Mouse (Mus musculus) embryonic facial prominence, embryonic 13.5 days (tissue): ENCODE data around the gene Psip1. TPM values are rescaled to one million over a fixed set of nuclear protein-coding genes. Genes with fewer than 3 reads are reported as not detected.
"Not testable (repeated sequence)": the region's sequence is repeated elsewhere in the genome, so short reads cannot be mapped to it uniquely, and the experiment has no call there.

Source experiments
- ATAC-seq: fragments of 200-750 bp; cut with Nextera tagmentation; 2 replicates; pipeline ENCODE4 v1.8.0; 2017; ENCODE audit warnings: low read depth; ENCODE audit not compliant: insufficient number of reproducible peaks, insufficient read depth, low FRiP score, low TSS enrichment
- H3K27ac ChIP-seq: fragments of 300-500 bp; sonication (generic); 2 replicates; pipeline ENCODE4 v1.5.1; 2015; ENCODE audit warnings: moderate library complexity, mild to moderate bottlenecking, inconsistent platforms
- H3K27me3 ChIP-seq: fragments of 300-500 bp; sonication (generic); 2 replicates; pipeline ENCODE4 v1.6.1; 2015; ENCODE audit warnings: mild to moderate bottlenecking, inconsistent platforms
- H3K36me3 ChIP-seq: fragments of 300-500 bp; sonication (generic); 2 replicates; pipeline ENCODE4 v1.6.1; 2015; ENCODE audit warnings: mild to moderate bottlenecking, inconsistent platforms
- H3K4me1 ChIP-seq: fragments of 300-500 bp; sonication (generic); 2 replicates; pipeline ENCODE4 v1.6.1; 2015; ENCODE audit warnings: inconsistent platforms
- H3K4me2 ChIP-seq: fragments of 300-500 bp; sonication (generic); 2 replicates; pipeline ENCODE4 v1.6.1; 2015; ENCODE audit warnings: moderate library complexity, mild to moderate bottlenecking, inconsistent platforms
- H3K4me3 ChIP-seq: fragments of 300-500 bp; sonication (generic); 2 replicates; pipeline ENCODE4 v1.5.1; 2015; ENCODE audit warnings: mild to moderate bottlenecking, inconsistent platforms
- H3K9ac ChIP-seq: fragments of 300-500 bp; sonication (generic); 2 replicates; pipeline ENCODE4 v1.6.1; 2015; ENCODE audit warnings: mild to moderate bottlenecking, inconsistent platforms
- H3K9me3 ChIP-seq: fragments of 300-500 bp; sonication (generic); 2 replicates; pipeline ENCODE4 v1.6.1; 2016; ENCODE audit warnings: inconsistent platforms
- WGBS: fragments of 180-500 bp; shearing (Covaris S2); methylation state at CpG from one replicate; pipeline ENCODE4 v1.1.7; 2015; ENCODE audit warnings: mixed read lengths; 5-methylcytosine and 5-hydroxymethylcytosine counted together
- polyA plus RNA-seq: library from polyadenylated mRNA; unstranded; fragments of >200 nt; fragmentation: Nextera tagmentation; extraction: Ambion mirVana; gene quantifications from 2 replicates; pipeline ENCODE4 v1.2.1, GENCODE M21; 2015

The Psip1 gene
- polyA plus RNA-seq, 1 experiment from 2014 or later = 184 TPM

DNA sequence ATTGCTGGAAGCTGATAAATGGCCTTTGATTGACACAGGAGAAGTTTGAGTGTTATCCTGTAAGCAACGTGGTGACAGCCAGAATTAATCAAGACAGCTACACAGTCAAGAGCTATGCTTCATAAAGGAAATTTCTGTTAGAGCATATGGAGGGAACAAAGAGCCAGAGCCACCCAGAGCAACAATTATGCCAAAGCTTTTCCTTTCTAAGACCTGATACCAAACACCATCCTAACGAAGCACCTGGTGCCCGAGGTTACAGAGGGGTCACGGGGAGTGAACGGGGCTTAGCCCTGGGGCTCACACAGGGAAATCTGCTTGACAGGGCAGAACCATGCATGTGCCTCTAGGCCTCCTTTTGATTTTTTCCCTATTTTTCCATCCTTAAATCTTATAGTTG lies 35.8 kb upstream of the Psip1 start:
- Histone ChIP-seq H3K36me3 (no peaks in the 10 kb centered on the region), H3K4me3 (no peak overlapping the region), H3K9ac (no peak overlapping the region), H3K27me3 (no peaks in the 10 kb centered on the region), H3K4me2 (no peak overlapping the region), H3K9me3 (no peaks in the 10 kb centered on the region), H3K27ac (no peak overlapping the region), H3K4me1 (0 out of 2 replicates have a peak, but pooled peaks cover 5% of the 10 kb centered on the region)
- ATAC-seq = no peak
- WGBS = 32% methylated on average over 5 of the region's 5 CpGs

DNA sequence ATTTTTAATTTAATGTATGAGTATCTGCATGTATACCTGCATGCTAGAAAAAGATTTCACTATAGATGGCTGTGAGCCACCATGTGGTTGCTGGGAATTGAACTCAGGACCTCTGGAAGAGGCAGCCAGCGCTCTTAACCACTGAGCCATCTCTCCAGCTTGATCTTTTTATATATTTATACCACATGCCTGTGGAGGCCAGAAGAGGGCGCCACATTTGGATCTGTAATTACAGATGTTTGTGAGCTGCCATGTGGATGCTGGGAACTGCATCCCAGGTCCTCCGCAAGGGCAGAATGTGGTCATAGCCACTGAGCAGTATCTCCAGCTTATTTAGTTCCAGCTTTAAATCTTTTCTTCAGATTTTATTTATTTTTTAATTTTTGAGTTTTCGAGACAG lies 34.0 kb upstream of the Psip1 start:
- Histone ChIP-seq H3K27me3 (no peaks in the 10 kb centered on the region), H3K9ac (no peak overlapping the region), H3K27ac (no peak overlapping the region), H3K4me1 (no peaks in the 10 kb centered on the region), H3K36me3 (no peaks in the 10 kb centered on the region), H3K4me2 (no peak overlapping the region), H3K4me3 (no peak overlapping the region), H3K9me3 (no peaks in the 10 kb centered on the region)
- no peak for ATAC-seq
- 85% methylated on average over 4 of the region's 4 CpGs for WGBS

DNA sequence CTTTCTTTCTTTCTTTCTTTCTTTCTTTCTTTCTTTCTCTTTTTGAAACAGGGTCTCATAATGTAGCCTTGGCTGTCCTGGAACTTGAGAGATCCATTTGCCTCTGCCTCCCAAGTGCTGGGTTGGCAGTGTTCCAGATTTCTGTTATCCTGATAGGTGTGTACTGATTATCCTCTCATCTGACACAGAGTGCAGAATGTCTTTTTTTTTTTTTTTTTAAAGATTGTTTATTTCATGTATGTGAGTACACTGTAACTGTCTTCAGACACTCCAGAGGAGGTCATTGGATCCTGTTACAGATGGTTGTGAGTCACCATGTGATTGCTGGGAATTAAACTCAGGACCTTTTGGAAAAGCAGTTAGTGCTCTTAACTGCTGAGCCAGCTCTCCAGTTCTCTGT lies 33.5 kb upstream of the Psip1 start:
- Histone ChIP-seq H3K9me3 (no peaks in the 10 kb centered on the region), H3K4me3 (no peak overlapping the region), H3K27ac (no peak overlapping the region), H3K4me2 (no peak overlapping the region), H3K4me1 (no peaks in the 10 kb centered on the region), H3K27me3 (no peaks in the 10 kb centered on the region), H3K9ac (no peak overlapping the region), H3K36me3 (no peaks in the 10 kb centered on the region)
- ATAC-seq = no peak

DNA sequence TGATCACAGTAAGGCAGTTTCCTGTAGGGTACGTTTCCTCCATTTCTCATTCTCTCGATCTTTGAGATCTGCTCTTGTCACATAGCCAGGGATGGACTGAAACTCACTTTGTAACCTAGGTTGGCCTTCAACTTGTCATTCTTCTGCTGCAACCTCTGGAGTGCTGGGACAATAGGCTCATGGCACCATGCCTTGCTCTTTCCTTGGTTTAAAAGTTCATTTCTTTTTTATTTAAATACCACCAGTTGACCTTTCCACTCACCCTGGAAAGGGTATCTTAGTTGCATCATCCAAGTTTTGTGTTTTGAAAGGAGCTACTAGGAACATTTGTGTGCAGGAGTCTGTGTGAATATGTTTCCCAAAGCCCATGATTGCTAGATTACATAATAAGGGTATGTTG lies 32.9 kb upstream of the Psip1 start:
- no peak overlapping the region for H3K27ac ChIP-seq
- H3K4me3 ChIP-seq = no peak overlapping the region
- 89% methylated on average over 2 of the region's 2 CpGs for WGBS
- H3K27me3 ChIP-seq = no peaks in the 10 kb centered on the region
- H3K9me3 ChIP-seq = no peaks in the 10 kb centered on the region
- no peaks in the 10 kb centered on the region for H3K4me1 ChIP-seq
- no peak for ATAC-seq
- H3K36me3 ChIP-seq = no peaks in the 10 kb centered on the region
- H3K4me2 ChIP-seq = no peak overlapping the region
- H3K9ac ChIP-seq = no peak overlapping the region

DNA sequence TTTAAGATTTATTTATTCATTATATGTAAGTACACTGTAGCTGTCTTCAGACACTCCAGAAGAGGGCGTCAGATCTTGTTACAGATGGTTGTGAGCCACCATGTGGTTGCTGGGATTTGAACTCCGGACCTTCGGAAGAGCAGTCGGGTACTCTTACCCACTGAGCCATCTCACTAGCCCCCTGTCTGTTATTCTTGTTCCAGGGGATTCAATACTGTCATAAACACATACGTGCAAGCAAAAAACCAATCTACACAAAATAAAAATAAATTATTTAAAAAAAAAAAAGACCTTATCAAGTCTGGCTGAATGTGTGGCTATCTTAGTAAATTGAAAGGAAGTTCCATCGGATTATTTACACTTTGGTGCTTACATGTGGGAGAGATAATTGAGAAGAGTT lies 29.9 kb upstream of the Psip1 start:
- not testable (repeated sequence) for H3K4me2 ChIP-seq, H3K9ac ChIP-seq, H3K27ac ChIP-seq, H3K36me3 ChIP-seq, H3K9me3 ChIP-seq, H3K27me3 ChIP-seq, ATAC-seq, H3K4me3 ChIP-seq, H3K4me1 ChIP-seq
- 90% methylated on average over 5 of the region's 6 CpGs for WGBS

DNA sequence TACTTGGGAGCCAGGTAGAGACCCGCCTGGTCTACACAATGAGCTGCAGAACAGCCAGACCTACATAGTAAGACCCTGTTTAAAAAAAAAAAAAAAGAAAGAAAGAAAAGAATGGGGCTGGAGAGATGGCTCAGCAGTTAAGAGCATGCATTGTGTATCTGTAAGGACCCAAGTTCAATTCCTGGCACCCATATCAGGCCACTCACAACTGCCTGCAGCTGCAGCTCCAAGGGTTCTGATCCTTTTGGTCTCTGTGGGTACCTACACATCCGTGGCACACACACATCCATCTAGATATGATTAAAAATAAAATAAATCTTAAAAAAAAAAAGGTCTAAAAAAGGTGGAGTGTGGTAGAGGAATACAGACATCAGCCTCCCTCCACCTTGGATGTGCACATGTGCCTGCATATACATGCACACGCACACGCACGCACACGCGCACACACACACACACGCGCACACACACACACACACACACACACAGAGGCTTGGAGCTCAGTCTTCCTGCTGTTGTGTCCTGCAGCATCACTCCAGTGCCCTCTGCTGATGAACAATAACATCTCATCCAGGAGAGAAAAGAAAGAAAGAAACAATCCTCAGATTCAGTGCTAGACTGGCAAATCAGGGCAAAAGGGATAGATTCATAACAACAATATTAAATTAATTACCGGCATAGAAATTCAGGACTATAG lies 28.9 kb upstream of the Psip1 start:
- 83% methylated on average over 10 of the region's 10 CpGs for WGBS
- no peak overlapping the region for H3K4me3 ChIP-seq
- no peak overlapping the region for H3K4me2 ChIP-seq
- no peaks in the 10 kb centered on the region for H3K27me3 ChIP-seq
- no peaks in the 10 kb centered on the region for H3K9me3 ChIP-seq
- 0 out of 2 replicates have a peak, but pooled peaks have one; percentile 37 for ATAC-seq
- no peak overlapping the region for H3K9ac ChIP-seq
- H3K27ac ChIP-seq = no peak overlapping the region
- H3K4me1 ChIP-seq = no peaks in the 10 kb centered on the region
- H3K36me3 ChIP-seq = no peaks in the 10 kb centered on the region

DNA sequence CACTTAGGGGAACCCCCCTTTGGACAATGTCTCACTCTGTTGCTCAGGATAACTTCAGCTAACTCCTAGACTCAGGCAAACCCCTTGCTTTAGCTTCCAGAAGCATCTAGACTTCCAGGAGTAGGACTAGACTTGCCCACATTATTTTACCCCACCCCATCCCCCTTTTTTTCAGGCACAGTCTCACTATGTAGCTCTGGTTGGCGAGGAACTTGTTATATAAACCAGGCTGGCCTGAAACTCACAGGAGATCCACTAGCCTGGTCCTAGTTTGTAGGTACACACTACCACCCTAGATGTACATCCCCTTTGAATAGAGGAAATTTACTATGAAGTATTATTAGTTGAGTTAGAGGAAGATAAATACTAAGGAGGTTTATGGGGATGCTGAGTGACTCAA lies 27.9 kb upstream of the Psip1 start:
- no peak overlapping the region for H3K4me3 ChIP-seq
- H3K27ac ChIP-seq = no peak overlapping the region
- 0 out of 2 replicates have a peak, but pooled peaks have one; percentile 56 for ATAC-seq
- 55% methylated on average over 1 of the region's 1 CpGs for WGBS
- H3K27me3 ChIP-seq = no peaks in the 10 kb centered on the region
- no peaks in the 10 kb centered on the region for H3K4me1 ChIP-seq
- no peaks in the 10 kb centered on the region for H3K36me3 ChIP-seq
- no peak overlapping the region for H3K9ac ChIP-seq
- no peak overlapping the region for H3K4me2 ChIP-seq
- H3K9me3 ChIP-seq = no peaks in the 10 kb centered on the region

DNA sequence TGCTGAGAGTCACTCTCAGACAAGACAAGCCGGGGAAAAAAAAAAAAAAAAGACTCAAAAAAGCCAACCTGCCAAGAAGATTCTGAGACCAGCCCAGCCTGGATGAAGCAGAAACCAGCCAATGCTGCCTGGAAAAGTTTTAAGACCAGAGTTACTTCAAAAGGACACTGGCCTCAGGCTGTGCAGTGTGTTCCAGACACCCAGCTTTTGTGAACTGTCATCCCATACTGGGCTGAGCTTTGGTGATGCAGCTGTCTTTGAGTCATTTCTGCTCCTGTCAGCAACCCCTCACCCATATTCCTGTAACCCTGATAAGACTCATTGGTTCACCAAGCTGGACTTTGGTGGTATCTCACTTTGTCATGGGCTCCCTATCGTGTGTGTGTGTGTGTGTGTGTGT lies 26.4 kb upstream of the Psip1 start:
- Histone ChIP-seq H3K9ac (no peak overlapping the region), H3K4me3 (no peak overlapping the region), H3K27ac (no peak overlapping the region), H3K4me1 (no peaks in the 10 kb centered on the region), H3K9me3 (no peaks in the 10 kb centered on the region), H3K36me3 (no peaks in the 10 kb centered on the region), H3K27me3 (no peaks in the 10 kb centered on the region), H3K4me2 (no peak overlapping the region)
- 67% methylated on average over 2 of the region's 2 CpGs for WGBS
- no peak for ATAC-seq

DNA sequence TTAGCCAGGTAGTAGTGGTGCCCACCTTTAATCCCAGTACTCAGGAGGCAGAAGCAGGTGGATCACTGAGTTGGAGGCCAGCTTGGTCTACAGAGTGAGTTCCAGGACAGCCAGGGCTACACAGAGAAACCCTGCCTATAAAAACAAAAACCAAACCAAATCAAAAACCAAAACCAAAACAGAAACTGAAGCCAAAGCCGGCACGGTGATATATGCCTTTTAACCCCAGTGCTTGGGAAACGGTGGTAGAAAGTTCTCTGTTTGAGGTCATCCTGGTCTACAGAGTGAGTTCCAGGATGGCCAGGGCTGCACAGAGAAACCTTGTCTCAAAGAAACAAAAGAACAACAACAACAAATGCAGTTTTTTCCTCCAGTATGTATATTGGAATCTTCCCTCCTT lies 26.0 kb upstream of the Psip1 start:
- H3K9me3 ChIP-seq = no peaks in the 10 kb centered on the region
- no peak for ATAC-seq
- 82% methylated on average over 3 of the region's 3 CpGs for WGBS
- H3K36me3 ChIP-seq = no peaks in the 10 kb centered on the region
- H3K4me1 ChIP-seq = no peaks in the 10 kb centered on the region
- H3K27ac ChIP-seq = no peak overlapping the region
- H3K27me3 ChIP-seq = no peaks in the 10 kb centered on the region
- H3K4me2 ChIP-seq = no peak overlapping the region
- H3K4me3 ChIP-seq = no peak overlapping the region
- H3K9ac ChIP-seq = no peak overlapping the region

DNA sequence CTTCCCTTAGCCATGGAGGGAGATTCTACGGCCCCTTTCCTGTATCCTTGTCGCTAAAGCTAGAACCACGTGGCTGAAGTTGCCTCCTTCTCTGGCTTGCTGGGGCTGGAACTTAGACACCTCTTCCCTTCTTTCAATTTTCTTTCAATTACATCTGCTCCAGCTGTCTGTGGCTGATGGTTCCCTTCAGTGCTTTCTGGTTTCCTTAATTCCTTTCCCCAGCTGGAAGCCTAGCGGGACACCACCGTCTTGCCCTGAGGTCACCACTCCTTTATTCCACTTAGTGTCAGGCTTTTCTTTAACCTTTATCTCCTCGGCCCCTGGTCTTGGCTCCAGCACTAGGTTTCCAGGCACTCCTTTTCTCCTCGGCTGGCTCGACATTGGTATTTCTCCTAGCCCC lies 24.8 kb upstream of the Psip1 start:
- Histone ChIP-seq H3K27ac (no peak overlapping the region), H3K9me3 (no peaks in the 10 kb centered on the region), H3K36me3 (no peaks in the 10 kb centered on the region), H3K4me2 (no peak overlapping the region), H3K27me3 (no peaks in the 10 kb centered on the region), H3K4me1 (no peaks in the 10 kb centered on the region), H3K4me3 (no peak overlapping the region), H3K9ac (no peak overlapping the region)
- no peak for ATAC-seq
- 36% methylated on average over 8 of the region's 8 CpGs for WGBS

DNA sequence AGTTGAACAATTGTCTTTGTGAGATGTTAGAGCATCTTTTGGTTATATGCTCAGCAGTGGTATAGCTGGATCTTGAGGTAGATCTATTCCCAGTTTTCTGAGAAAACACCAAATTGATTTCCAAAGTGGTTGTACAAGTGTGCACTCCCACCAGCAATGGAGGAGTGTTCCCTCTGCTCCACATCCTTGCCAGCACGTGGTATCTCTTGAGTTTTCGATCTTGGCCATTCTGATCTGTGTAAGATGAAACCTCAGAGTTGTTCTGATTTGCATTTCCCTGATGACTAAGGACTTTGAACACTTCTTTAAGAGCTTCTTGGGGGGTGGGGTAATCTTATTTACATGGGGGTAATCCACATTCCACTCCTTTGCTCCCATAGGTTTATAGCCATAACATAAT lies 23.3 kb upstream of the Psip1 start:
- WGBS = 22% methylated on average over 2 of the region's 2 CpGs
- no peaks in the 10 kb centered on the region for H3K9me3 ChIP-seq
- no peak for ATAC-seq

DNA sequence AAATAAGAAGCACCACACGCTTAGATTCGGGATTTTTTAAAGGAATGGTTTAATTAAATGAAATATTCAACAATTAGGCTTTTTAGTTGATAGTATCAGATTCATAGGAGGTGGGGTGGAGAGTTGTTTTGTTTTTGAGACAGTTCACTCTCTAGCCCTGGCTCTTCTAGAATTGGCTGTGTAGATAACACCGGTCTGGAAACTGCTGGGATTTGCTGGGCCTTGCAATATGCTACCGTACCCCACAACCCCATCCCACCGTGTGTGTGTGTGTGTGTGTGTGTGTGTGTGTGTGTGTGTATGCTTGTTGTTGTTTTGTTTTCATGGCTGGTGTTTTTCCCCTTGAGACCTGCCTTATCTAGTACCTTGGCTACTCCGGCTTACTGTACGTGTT lies 14.8 kb upstream of the Psip1 start:
- Histone ChIP-seq H3K27me3 (no peaks in the 10 kb centered on the region), H3K4me2 (peak overlapping the region; percentile 63), H3K9ac (0 out of 2 replicates have a peak overlapping the region, but pooled peaks have one; percentile 32), H3K27ac (no peak overlapping the region), H3K4me1 (0 out of 2 replicates have a peak, but pooled peaks cover 3% of the 10 kb centered on the region), H3K9me3 (no peaks in the 10 kb centered on the region), H3K4me3 (peak overlapping the region; percentile 39), H3K36me3 (no peaks in the 10 kb centered on the region)
- ATAC-seq = no peak
- WGBS = 27% methylated on average over 7 of the region's 7 CpGs

More for the DNA sequence above, 23.3 kb upstream of the Psip1 start:
- H3K4me2 ChIP-seq = no peak overlapping the region
- H3K4me1 ChIP-seq = no peaks in the 10 kb centered on the region
- no peak overlapping the region for H3K4me3 ChIP-seq
- H3K27ac ChIP-seq = no peak overlapping the region
- H3K36me3 ChIP-seq = no peaks in the 10 kb centered on the region
- H3K27me3 ChIP-seq = no peaks in the 10 kb centered on the region
- H3K9ac ChIP-seq = no peak overlapping the region
